ENCODE assay signal across 8 mouse cellular contexts in genomic region chr17:50471230-50471629, GRCm38 (mm10). TPM values are rescaled to one million over a fixed set of nuclear protein-coding genes. Genes with fewer than 3 reads are reported as not detected.
DNase-seq lines count a peak whose midpoint lies in the region; ATAC-seq and TF ChIP-seq lines count a peak whose summit lies in the region.

No protein-coding gene starts in this region.

- 0 out of 2 replicates have a peak overlapping the region, but pooled peaks have one; percentile 89 for H3K27ac ChIP-seq in intestine, embryonic 14.5 days (ENCODE audit: low read depth)
- peak overlapping the region; percentile 24; the same call in 1 of the 2 replicates for H3K27ac ChIP-seq in liver, embryonic 15.5 days (replicated peaks)
- H3K27ac ChIP-seq in stomach, embryonic 16.5 days (ENCODE audit: low read length) = 0 out of 2 replicates have a peak overlapping the region, but pooled peaks have one; percentile 8
- H3K27ac ChIP-seq in forebrain, postnatal 0 days (ENCODE audit: low read depth, low read length) = no peak overlapping the region

- intact Hi-C loops in gastrocnemius, postnatal 36 days (cut with DNase I) = no loop called here

- no peak overlapping the region for H3K9ac ChIP-seq in intestine, embryonic 14.5 days (ENCODE audit: low read length)
- no peak overlapping the region for H3K9ac ChIP-seq in liver, embryonic 15.5 days
- no peak overlapping the region for H3K9ac ChIP-seq in stomach, embryonic 16.5 days (ENCODE audit: low read length)
- no peak overlapping the region for H3K9ac ChIP-seq in forebrain, postnatal 0 days

- H3K4me2 ChIP-seq in intestine, embryonic 14.5 days (ENCODE audit: low read length) = no peak overlapping the region
- no peak overlapping the region for H3K4me2 ChIP-seq in liver, embryonic 15.5 days
- no peak overlapping the region for H3K4me2 ChIP-seq in stomach, embryonic 16.5 days (ENCODE audit: low read depth, low read length)
- no peak overlapping the region for H3K4me2 ChIP-seq in forebrain, postnatal 0 days (ENCODE audit: low read depth)

- no peak for ATAC-seq in intestine, embryonic 14.5 days (replicated peaks; ENCODE audit: low FRiP score, low TSS enrichment, low read depth)
- peak; percentile 61; the same call in 1 of the 2 replicates for ATAC-seq in liver, embryonic 15.5 days (ENCODE audit: insufficient read depth)
- ATAC-seq in stomach, embryonic 16.5 days (ENCODE audit: insufficient read depth, low FRiP score) = no peak
- ATAC-seq in forebrain, postnatal 0 days = no peak

- H3K36me3 ChIP-seq in intestine, embryonic 14.5 days (ENCODE audit: control insufficient read depth, insufficient read depth, low read length) = no peaks in the 10 kb centered on the region
- H3K36me3 ChIP-seq in liver, embryonic 15.5 days (replicated peaks) = no peaks in the 10 kb centered on the region
- H3K36me3 ChIP-seq in stomach, embryonic 16.5 days (ENCODE audit: control insufficient read depth, insufficient read depth, low read length) = no peaks in the 10 kb centered on the region
- H3K36me3 ChIP-seq in forebrain, postnatal 0 days (ENCODE audit: insufficient read depth) = no peaks in the 10 kb centered on the region

- peak; percentile 77 for DNase-seq in CD4-positive, CD25-positive, alpha-beta regulatory T cell, adult 2 months (ENCODE audit: low read depth, low spot score)
- DNase-seq in adrenal gland, postnatal 25 days = peak; percentile 13
- no peak for DNase-seq in intestine, embryonic 14.5 days (ENCODE audit: low spot score)
- DNase-seq in frontal cortex, postnatal 14 days (ENCODE audit: low spot score in 2 of 2) = no peak
- no peak for DNase-seq in forebrain, postnatal 0 days
- DNase-seq in gastrocnemius, postnatal 36 days = no peak

- 50% methylated on average over 3 of the region's 3 CpGs for WGBS in intestine, embryonic 14.5 days
- WGBS in liver, embryonic 15.5 days (ENCODE audit: insufficient replicate concordance) = 32% methylated on average over 3 of the region's 3 CpGs
- 52% methylated on average over 3 of the region's 3 CpGs for WGBS in stomach, embryonic 16.5 days
- 83% methylated on average over 3 of the region's 3 CpGs for WGBS in forebrain, postnatal 0 days

- no peak for TF ChIP-seq CTCF in forebrain, postnatal 0 days (IDR thresholded peaks at IDR 0.05; ENCODE audit: low read depth)

- H3K4me3 ChIP-seq in intestine, embryonic 14.5 days (ENCODE audit: low read depth, low read length) = no peak overlapping the region
- H3K4me3 ChIP-seq in liver, embryonic 15.5 days (replicated peaks) = no peak overlapping the region
- H3K4me3 ChIP-seq in stomach, embryonic 16.5 days (replicated peaks; ENCODE audit: low read length) = no peak overlapping the region
- H3K4me3 ChIP-seq in forebrain, postnatal 0 days (ENCODE audit: low read depth, low read length) = no peak overlapping the region

- H3K4me1 ChIP-seq in intestine, embryonic 14.5 days (replicated peaks; ENCODE audit: control insufficient read depth, insufficient read depth, low read length) = peaks cover 7% of the 10 kb centered on the region
- H3K4me1 ChIP-seq in liver, embryonic 15.5 days (replicated peaks) = peaks cover 8% of the 10 kb centered on the region
- H3K4me1 ChIP-seq in stomach, embryonic 16.5 days (ENCODE audit: control insufficient read depth, insufficient read depth, low read length) = peaks cover 7% of the 10 kb centered on the region; the same call in 1 of the 2 replicates
- H3K4me1 ChIP-seq in forebrain, postnatal 0 days (ENCODE audit: insufficient read depth) = peaks cover 11% of the 10 kb centered on the region

- no peaks in the 10 kb centered on the region for H3K27me3 ChIP-seq in intestine, embryonic 14.5 days (replicated peaks; ENCODE audit: control insufficient read depth, insufficient read depth, low read length)
- H3K27me3 ChIP-seq in liver, embryonic 15.5 days = no peaks in the 10 kb centered on the region
- H3K27me3 ChIP-seq in stomach, embryonic 16.5 days (ENCODE audit: control insufficient read depth, insufficient read depth, low read length) = no peaks in the 10 kb centered on the region
- no peaks in the 10 kb centered on the region for H3K27me3 ChIP-seq in forebrain, postnatal 0 days (ENCODE audit: insufficient read depth, low read length)

- H3K9me3 ChIP-seq in intestine, embryonic 14.5 days (ENCODE audit: control insufficient read depth, low read length) = no peaks in the 10 kb centered on the region
- H3K9me3 ChIP-seq in liver, embryonic 15.5 days (replicated peaks) = no peaks in the 10 kb centered on the region
- H3K9me3 ChIP-seq in stomach, embryonic 16.5 days (replicated peaks; ENCODE audit: control insufficient read depth, low read length) = no peaks in the 10 kb centered on the region
- no peaks in the 10 kb centered on the region for H3K9me3 ChIP-seq in forebrain, postnatal 0 days (ENCODE audit: low read length)

RNA-seq across cellular contexts. Expression of gene Plcl2, which starts 38.0 kb away (rescaled TPM):
- 62.0 and 62.3 TPM in 2 replicates for total RNA-seq in adrenal gland, postnatal 25 days (2021)
- 6.7 and 7.6 TPM in 2 replicates for polyA plus RNA-seq in intestine, embryonic 14.5 days (2014; fragmentation: Nextera tagmentation; extraction: Ambion mirVana)
- 1.6 TPM in 2 replicates for polyA plus RNA-seq in liver, embryonic 15.5 days (2015; fragmentation: Nextera tagmentation; extraction: Ambion mirVana)
- 2.3 and 2.7 TPM in 2 replicates for polyA plus RNA-seq in stomach, embryonic 16.5 days (2015; fragmentation: Nextera tagmentation; extraction: Ambion mirVana)
- total RNA-seq in forebrain, postnatal 0 days (2014; rRNA removed) = 59.3 and 65.6 TPM in 2 replicates
- polyA plus RNA-seq in forebrain, postnatal 0 days (2015; fragmentation: Nextera tagmentation; extraction: Ambion mirVana) = 9.6 and 9.8 TPM in 2 replicates
- 10 to 100 TPM; 27.5 to 31.2 TPM for total RNA-seq in gastrocnemius, postnatal 36 days (2021)

Comparison
In these comparisons a context has a peak if more than half of its experiments do, and no peak if none do; other contexts are left out.
1. DNase-seq: peak in CD4-positive, CD25-positive, alpha-beta regulatory T cell, adult 2 months (single experiment) and adrenal gland, postnatal 25 days (single experiment); none in intestine, embryonic 14.5 days (single experiment), frontal cortex, postnatal 14 days (0 of 2), forebrain, postnatal 0 days (single experiment) and gastrocnemius, postnatal 36 days (0 of 2).